Mouse (Mus musculus): ENCODE measurements around the gene 2010111I01Rik. TPM values are rescaled to one million over a fixed set of nuclear protein-coding genes. Genes with fewer than 3 reads are reported as not detected.

2010111I01Rik gene
- total and polyA plus RNA-seq, 3 experiments, result 13.3 to 19.8 (median 14.4) TPM

DNA sequence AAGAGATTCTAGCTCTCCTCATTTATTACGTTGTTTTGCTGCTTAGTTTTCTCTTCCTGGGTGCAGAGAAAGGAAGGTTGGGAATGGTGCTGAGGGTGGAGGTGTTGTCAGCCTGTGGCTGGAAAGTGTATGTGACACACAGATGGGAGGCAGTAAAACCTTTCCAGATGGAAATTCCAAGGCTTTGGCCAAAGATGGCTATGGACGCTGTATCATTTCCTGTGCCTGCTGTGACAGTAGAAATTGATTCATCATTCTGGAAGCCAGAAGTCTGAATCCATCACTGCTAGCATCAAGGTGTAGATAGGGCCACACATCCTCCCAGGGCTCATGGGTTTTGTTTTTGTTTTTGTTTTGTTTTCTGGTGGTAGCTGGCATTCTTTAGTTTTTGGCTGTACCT lies 141.9 kb downstream of the 2010111I01Rik start:
- Histone ChIP-seq H3K27me3 (replicated peaks) (no peaks in the 10 kb centered on the region), H3K4me2 (ENCODE audit: insufficient read depth, low read depth, poor library complexity, severe bottlenecking) (no peak overlapping the region), H3K36me3 (replicated peaks in 1 of 2; ENCODE audit: control insufficient read depth in 1 of 2, insufficient read depth in 1 of 2, low read length in 1 of 2) (no peaks in the 10 kb centered on the region), H3K79me2 (replicated peaks; ENCODE audit: control insufficient read depth, extremely low read depth, insufficient read depth, poor library complexity, severe bottlenecking) (no peaks in the 10 kb centered on the region), H3K9me3 (replicated peaks; ENCODE audit: low read length) (no peaks in the 10 kb centered on the region), H3K4me3 (replicated peaks in 1 of 3; ENCODE audit: low read depth in 2 of 3, low read length in 2 of 3, poor library complexity in 1 of 3) (no peak overlapping the region), H3K4me1 (ENCODE audit: control insufficient read depth in 1 of 2, insufficient read depth in 2 of 2) (peaks cover 0 to 15% of the 10 kb centered on the region in 2 experiments; a peak in 3 of 4 replicates), H3K27ac (ENCODE audit: insufficient read depth, low read depth) (no peak overlapping the region), H3K9ac (ENCODE audit: insufficient read depth, low read depth) (no peak overlapping the region)
- no peak for TF ChIP-seq E2F4 (IDR thresholded peaks at IDR 0.05; ENCODE audit: insufficient replicate concordance, low read depth, low read length)
- TF ChIP-seq GABPA (IDR thresholded peaks at IDR 0.05; ENCODE audit: insufficient replicate concordance, low read depth, low read length), result no peak
- no peak for TF ChIP-seq USF1 (IDR thresholded peaks at IDR 0.05; ENCODE audit: low read depth, low read length)
- no peak for TF ChIP-seq MYC (IDR thresholded peaks at IDR 0.05; ENCODE audit: low read depth, low read length)
- no peak for TF ChIP-seq PAX5 (IDR thresholded peaks at IDR 0.05; ENCODE audit: low read length)
- TF ChIP-seq KAT2A (IDR thresholded peaks at IDR 0.05; ENCODE audit: insufficient replicate concordance, low read length), result no peak
- TF ChIP-seq CHD2 (IDR thresholded peaks at IDR 0.05; ENCODE audit: low read length), result no peak
- TF ChIP-seq UBTF (IDR thresholded peaks at IDR 0.05; ENCODE audit: low read depth, low read length), result no peak
- no peak for TF ChIP-seq POLR2AphosphoS2 (IDR thresholded peaks at IDR 0.05; ENCODE audit: low read depth, low read length)
- TF ChIP-seq HCFC1 (IDR thresholded peaks at IDR 0.05; ENCODE audit: low read depth, low read length), result no peak
- no peak for TF ChIP-seq ZMIZ1 (IDR thresholded peaks at IDR 0.05; ENCODE audit: low read depth, low read length)
- no peak for TF ChIP-seq TBP (conservative IDR thresholded peaks at IDR 0.05; ENCODE audit: low read depth, low read length)
- TF ChIP-seq MXI1 (IDR thresholded peaks at IDR 0.05; ENCODE audit: low read depth, low read length), result no peak
- TF ChIP-seq MAFK (IDR thresholded peaks at IDR 0.05; ENCODE audit: insufficient replicate concordance, low read length), result no peak
- no peak for TF ChIP-seq SMC3 (IDR thresholded peaks at IDR 0.05; ENCODE audit: low read depth, low read length)
- dilution Hi-C loops (cut with MboI; ENCODE audit: extremely low pct_ligation_motif_present, extremely low pct_unique_long_range_greater_than_20kb, low sequenced_read_pairs) (no loop called here), in situ Hi-C loops (cut with MboI; ENCODE audit: low pct_ligation_motif_present, low pct_unique_long_range_greater_than_20kb, low sequenced_read_pairs) (no loop called here)
- DNase-seq (ENCODE audit: extremely low read depth), result no peak

GRCm38 (mm10) chr13:63108601-63109000 lies 143.9 kb downstream of the 2010111I01Rik start:
- Histone ChIP-seq H3K4me1 (ENCODE audit: control insufficient read depth in 1 of 2, insufficient read depth in 2 of 2) (peaks cover 0 to 15% of the 10 kb centered on the region in 2 experiments; a peak in 3 of 4 replicates), H3K79me2 (replicated peaks; ENCODE audit: control insufficient read depth, extremely low read depth, insufficient read depth, poor library complexity, severe bottlenecking) (no peaks in the 10 kb centered on the region), H3K9me3 (replicated peaks; ENCODE audit: low read length) (no peaks in the 10 kb centered on the region), H3K36me3 (replicated peaks in 1 of 2; ENCODE audit: control insufficient read depth in 1 of 2, insufficient read depth in 1 of 2, low read length in 1 of 2) (no peaks in the 10 kb centered on the region), H3K27ac (ENCODE audit: insufficient read depth, low read depth) (no peak overlapping the region), H3K4me2 (ENCODE audit: insufficient read depth, low read depth, poor library complexity, severe bottlenecking) (no peak overlapping the region), H3K9ac (ENCODE audit: insufficient read depth, low read depth) (no peak overlapping the region), H3K27me3 (replicated peaks) (no peaks in the 10 kb centered on the region), H3K4me3 (replicated peaks in 1 of 3; ENCODE audit: low read depth in 2 of 3, low read length in 2 of 3, poor library complexity in 1 of 3) (no peak overlapping the region)
- dilution Hi-C loops (cut with MboI; ENCODE audit: extremely low pct_ligation_motif_present, extremely low pct_unique_long_range_greater_than_20kb, low sequenced_read_pairs), result no loop called here
- DNase-seq (ENCODE audit: extremely low read depth), result no peak
- in situ Hi-C loops (cut with MboI; ENCODE audit: low pct_ligation_motif_present, low pct_unique_long_range_greater_than_20kb, low sequenced_read_pairs), result no loop called here
- TF ChIP-seq POLR2AphosphoS2 (IDR thresholded peaks at IDR 0.05; ENCODE audit: low read depth, low read length) (no peak), TBP (conservative IDR thresholded peaks at IDR 0.05; ENCODE audit: low read depth, low read length) (no peak), TCF12 (IDR thresholded peaks at IDR 0.05; ENCODE audit: low read depth, low read length) (peak; percentile 51)

Measured in CH12.LX (cell line).